Mouse (Mus musculus) lung, postnatal 0 days (tissue): ENCODE measurements around the gene Gfap. TPM values are rescaled to one million over a fixed set of nuclear protein-coding genes. Genes with fewer than 3 reads are reported as not detected.

Experiments
- ATAC-seq: fragments of 200-750 bp; cut with Nextera tagmentation; 2 replicates; pipeline ENCODE4 v1.8.0; 2017; ENCODE audit warnings: moderate library complexity
- DNase-seq: peaks from one replicate; pipeline ENCODE4 v3.0.0-alpha.2; 2016; ENCODE audit warnings: low spot score
- H3K27ac ChIP-seq: fragments of 300-500 bp; sonication (generic); 2 replicates; pipeline ENCODE4 v1.5.1; 2014; ENCODE audit warnings: antibody characterized with exemption, mild to moderate bottlenecking, low read length, mixed read lengths
- H3K27me3 ChIP-seq: fragments of 300-500 bp; sonication (generic); replicated peaks from 2 replicates; pipeline ENCODE4 v1.6.1; 2014; ENCODE audit warnings: low read length, mixed read lengths; ENCODE audit not compliant: insufficient read depth
- H3K36me3 ChIP-seq: fragments of 300-500 bp; sonication (generic); 2 replicates; pipeline ENCODE4 v1.6.1; 2014; ENCODE audit warnings: low read length, mixed read lengths; ENCODE audit not compliant: insufficient read depth
- H3K4me1 ChIP-seq: fragments of 300-500 bp; sonication (generic); 2 replicates; pipeline ENCODE4 v1.6.1; 2014; ENCODE audit warnings: antibody characterized with exemption, low read depth, low read length, mixed read lengths; ENCODE audit not compliant: insufficient read depth
- H3K4me2 ChIP-seq: fragments of 300-500 bp; sonication (generic); replicated peaks from 2 replicates; pipeline ENCODE4 v1.6.1; 2014; ENCODE audit warnings: low read depth, mild to moderate bottlenecking, low read length, moderate library complexity, mixed read lengths
- H3K4me3 ChIP-seq: fragments of 300-500 bp; sonication (generic); 2 replicates; pipeline ENCODE4 v1.5.1; 2014; ENCODE audit warnings: low read depth, low read length
- H3K9ac ChIP-seq: fragments of 300-500 bp; sonication (generic); replicated peaks from 2 replicates; pipeline ENCODE4 v1.6.1; 2014; ENCODE audit warnings: low read depth, mild to moderate bottlenecking
- H3K9me3 ChIP-seq: fragments of 300-500 bp; sonication (generic); 2 replicates; pipeline ENCODE4 v1.6.1; 2016; ENCODE audit warnings: low read length, mixed read lengths
- CTCF ChIP-seq: IDR thresholded peaks from 2 replicates; pipeline ENCODE4 v1.5.1; 2016; ENCODE audit warnings: antibody characterized with exemption, mild to moderate bottlenecking
- EP300 ChIP-seq: IDR thresholded peaks from 2 replicates; pipeline ENCODE4 v1.6.1; 2016; ENCODE audit warnings: antibody characterized with exemption, mild to moderate bottlenecking, control low read depth
- WGBS: fragments of 180-500 bp; shearing (Covaris S2); extraction: QIAGEN DNeasy Blood & Tissue Kit; methylation state at CpG from one replicate; pipeline ENCODE4 v1.1.7; 2014; 5-methylcytosine and 5-hydroxymethylcytosine counted together
- polyA plus RNA-seq: library from polyadenylated mRNA; unstranded; fragments of >200 nt; fragmentation: Nextera tagmentation; extraction: Ambion mirVana; gene quantifications from 2 replicates; pipeline ENCODE4 v1.2.1, GENCODE M21; 2015

Gene Gfap
- polyA plus RNA-seq, 1 experiment from 2014 or later, result 0.12 TPM

DNA sequence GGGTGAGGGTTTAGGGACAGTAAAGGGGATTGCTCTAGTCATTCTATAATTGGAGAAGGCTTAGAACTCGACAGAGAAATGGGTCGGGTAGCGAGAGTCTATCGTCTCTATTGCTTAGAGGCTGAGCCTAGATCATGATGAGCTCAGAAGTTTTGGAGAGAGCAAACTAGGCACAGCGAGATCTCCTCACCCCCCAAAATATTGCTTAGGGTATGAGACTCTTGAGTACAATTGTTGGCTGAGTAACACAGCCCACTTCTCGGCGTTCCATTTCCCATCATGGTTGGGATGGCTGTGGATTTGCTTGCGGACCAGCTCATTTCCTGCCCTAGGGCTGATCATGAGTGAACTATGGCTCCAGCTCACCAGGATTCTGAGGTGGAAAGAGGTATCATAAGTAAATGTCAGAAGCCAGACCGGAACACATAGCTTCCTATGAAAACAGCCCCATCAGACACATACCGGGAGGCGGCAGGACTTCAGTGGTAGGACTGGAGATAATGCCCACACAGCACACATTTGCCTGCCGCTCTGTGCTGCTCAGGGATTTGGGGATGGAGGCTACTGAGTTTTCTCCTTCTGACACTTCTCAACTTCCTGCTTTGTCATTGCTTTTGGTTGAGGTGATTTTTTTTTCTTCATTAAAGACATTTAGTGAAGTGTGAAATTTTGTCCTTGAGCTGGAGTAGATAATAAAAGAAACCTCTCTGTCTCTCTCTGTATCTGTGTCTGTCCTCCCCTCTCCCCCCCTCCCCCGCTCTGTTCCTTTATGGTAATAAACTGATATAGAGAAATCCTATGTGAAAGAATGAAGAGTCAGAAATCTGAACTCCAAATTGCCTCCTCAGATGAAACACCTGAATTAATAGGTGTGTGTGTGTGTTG is 19.2 kb downstream of the Gfap start:
- Histone ChIP-seq H3K27ac (no peak overlapping the region), H3K4me2 (peak overlapping the region; percentile 69), H3K9ac (0 out of 2 replicates have a peak overlapping the region, but pooled peaks have one; percentile 3), H3K4me3 (peak overlapping the region; percentile 72), H3K36me3 (0 out of 2 replicates have a peak, but pooled peaks cover 7% of the 10 kb centered on the region), H3K27me3 (no peaks in the 10 kb centered on the region), H3K9me3 (no peaks in the 10 kb centered on the region), H3K4me1 (no peaks in the 10 kb centered on the region)
- ATAC-seq, result no peak
- WGBS, result 14% methylated on average over 13 of the region's 13 CpGs
- DNase-seq, result no peak
- no peak for TF ChIP-seq EP300
- TF ChIP-seq CTCF, result no peak

DNA sequence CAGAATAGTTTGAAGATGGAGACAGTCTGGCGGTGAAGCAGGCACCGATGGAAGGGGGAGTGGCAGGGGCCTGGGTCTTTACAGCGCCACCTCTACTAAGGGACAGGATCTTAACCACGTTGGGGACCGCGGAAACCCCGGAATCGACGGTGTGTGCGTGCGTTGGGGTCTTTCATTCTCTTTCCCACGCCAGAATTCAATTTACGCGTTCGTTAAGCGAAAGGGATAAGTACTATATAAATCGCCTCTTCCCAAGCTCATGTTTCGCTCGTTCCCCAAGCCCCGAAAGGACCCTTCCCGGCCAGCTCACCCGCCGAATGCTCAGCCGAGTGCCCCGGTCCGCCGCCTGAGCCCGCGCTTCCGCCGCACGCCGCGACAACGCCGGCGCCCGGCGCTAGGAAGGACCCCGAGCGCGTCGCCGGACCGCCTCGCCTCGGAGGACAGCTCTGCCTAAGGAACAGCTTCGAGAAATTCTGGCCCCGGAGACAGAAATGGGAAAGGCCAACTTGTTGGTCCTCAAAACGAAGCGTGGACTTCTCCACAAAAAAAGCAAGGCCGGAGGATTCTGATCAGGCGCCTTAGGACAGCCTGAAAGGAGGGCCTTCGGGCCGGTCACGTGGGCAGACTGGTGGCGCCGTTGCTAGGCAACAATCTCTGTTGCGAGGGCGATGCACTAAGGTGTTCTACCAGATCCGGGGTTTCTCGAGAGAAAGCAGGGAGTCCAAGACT is 20.0 kb downstream of the Gfap start, which contains the start of the genes Eftud2 and Ccdc103:
Gene Eftud2 (minus strand): TSS at position 401 of the 729 bp plus-strand sequence.
Gene Ccdc103 (plus strand): TSS at position 620 of the 729 bp plus-strand sequence.
- ATAC-seq (peak; percentile 96), DNase-seq (peak; percentile 96)
- H3K9me3 ChIP-seq, result no peaks in the 10 kb centered on the region
- H3K27me3 ChIP-seq, result no peaks in the 10 kb centered on the region
- H3K9ac ChIP-seq, result peak within 1 kb of the TSS; percentile 71
- H3K36me3 ChIP-seq, result 0 out of 2 replicates have a peak, but pooled peaks cover 12% of the 10 kb centered on the region
- peak within 1 kb of the TSS; percentile 72 for H3K27ac ChIP-seq
- TF ChIP-seq EP300, result peak; percentile 90
- no peak for TF ChIP-seq CTCF
- H3K4me1 ChIP-seq, result no peaks in the 10 kb centered on the region
- WGBS, result under 1% methylated on average over 62 of the region's 62 CpGs
- H3K4me3 ChIP-seq, result peak within 1 kb of the TSS; percentile 72
- H3K4me2 ChIP-seq, result peak within 1 kb of the TSS; percentile 69

DNA sequence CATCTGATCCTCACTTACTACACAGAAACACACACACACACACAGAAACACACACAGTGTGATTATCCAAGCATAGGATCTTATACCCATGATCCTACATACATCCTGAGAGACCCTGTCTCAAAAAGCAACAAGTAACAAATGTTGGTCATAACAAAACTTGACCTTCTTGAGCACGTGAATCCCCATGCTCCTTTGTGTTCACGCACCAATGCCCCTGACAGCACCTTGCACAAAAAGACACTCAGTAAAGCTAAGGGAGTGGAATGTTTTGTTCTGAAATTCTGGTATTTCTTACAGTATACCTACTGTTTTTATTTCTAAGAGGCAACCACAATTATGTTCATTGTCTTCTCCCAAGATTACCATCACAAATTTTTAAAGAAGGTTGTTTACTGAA is 21.2 kb downstream of the Gfap start:
- TF ChIP-seq CTCF, result no peak
- WGBS, result 89% methylated on average over 2 of the region's 2 CpGs
- ATAC-seq, result no peak

DNA sequence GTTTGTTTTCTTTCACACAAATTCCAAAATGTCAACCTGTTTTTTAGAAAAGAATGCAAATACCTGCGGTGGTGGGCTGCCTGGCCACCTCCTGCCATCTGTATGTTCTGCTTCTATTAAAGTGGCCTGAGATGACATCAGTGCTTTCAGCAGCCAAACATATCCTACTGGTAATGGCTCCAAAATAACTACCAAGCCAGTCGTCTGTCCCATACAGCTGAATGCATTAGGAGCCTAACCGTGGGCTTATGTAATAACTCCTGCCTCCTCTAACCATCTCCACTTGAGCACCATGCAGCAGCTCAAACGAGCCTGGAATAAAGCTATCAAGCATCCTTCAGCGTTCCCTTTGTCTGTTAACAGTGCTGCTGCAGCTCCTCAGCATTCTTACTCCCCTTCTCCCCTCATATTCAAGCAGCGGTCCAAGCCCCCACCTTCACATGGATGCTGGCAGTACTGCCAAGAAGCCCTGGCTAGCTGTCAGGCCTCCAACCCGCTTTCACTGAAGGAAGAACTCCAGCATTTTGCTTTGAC is 25.8 kb downstream of the Gfap start:
- DNase-seq, result no peak
- H3K9ac ChIP-seq, result no peak overlapping the region
- no peaks in the 10 kb centered on the region for H3K9me3 ChIP-seq
- H3K4me3 ChIP-seq, result no peak overlapping the region
- H3K36me3 ChIP-seq, result peaks cover 22% of the 10 kb centered on the region; the same call in 1 of the 2 replicates
- no peak for TF ChIP-seq EP300
- TF ChIP-seq CTCF, result no peak
- H3K4me2 ChIP-seq, result no peak overlapping the region
- H3K27ac ChIP-seq, result no peak overlapping the region
- no peak for ATAC-seq
- no peaks in the 10 kb centered on the region for H3K27me3 ChIP-seq
- no peaks in the 10 kb centered on the region for H3K4me1 ChIP-seq
- WGBS, result 82% methylated on average over 7 of the region's 7 CpGs

More for the DNA sequence above, 21.2 kb downstream of the Gfap start:
- H3K4me2 ChIP-seq, result no peak overlapping the region
- H3K4me3 ChIP-seq, result no peak overlapping the region
- no peak overlapping the region for H3K27ac ChIP-seq
- H3K36me3 ChIP-seq, result 0 out of 2 replicates have a peak, but pooled peaks cover 13% of the 10 kb centered on the region
- no peak for DNase-seq
- H3K27me3 ChIP-seq, result no peaks in the 10 kb centered on the region
- no peak overlapping the region for H3K9ac ChIP-seq
- H3K9me3 ChIP-seq, result no peaks in the 10 kb centered on the region
- H3K4me1 ChIP-seq, result no peaks in the 10 kb centered on the region

DNA sequence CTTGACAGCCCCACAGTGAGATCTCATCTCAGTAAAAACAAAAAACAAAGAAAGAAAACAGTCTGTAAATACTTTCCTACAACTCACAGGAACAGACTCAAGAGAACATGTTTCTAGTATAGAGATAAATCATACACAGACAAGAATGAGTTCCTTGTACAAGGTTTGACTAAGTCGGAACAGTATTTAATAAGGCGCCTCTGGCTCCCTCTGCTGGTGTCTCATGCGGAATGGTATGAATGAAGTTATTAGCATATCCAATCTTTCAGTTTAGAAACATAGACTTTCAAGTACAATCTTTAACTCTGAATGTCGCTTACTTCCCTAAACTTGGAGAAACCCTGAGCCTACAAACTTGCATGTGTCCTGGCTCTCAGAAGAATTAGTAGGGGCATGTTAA is 36.4 kb downstream of the Gfap start:
- ATAC-seq (peak; percentile 38; the same call in 1 of the 2 replicates), DNase-seq (peak; percentile 84)
- no peak overlapping the region for H3K27ac ChIP-seq
- no peaks in the 10 kb centered on the region for H3K27me3 ChIP-seq
- no peaks in the 10 kb centered on the region for H3K9me3 ChIP-seq
- H3K4me1 ChIP-seq, result no peaks in the 10 kb centered on the region
- peaks cover 29% of the 10 kb centered on the region for H3K36me3 ChIP-seq
- no peak overlapping the region for H3K4me2 ChIP-seq
- WGBS, result 26% methylated on average over 4 of the region's 4 CpGs
- no peak for TF ChIP-seq EP300
- TF ChIP-seq CTCF, result peak; percentile 76
- no peak overlapping the region for H3K9ac ChIP-seq
- no peak overlapping the region for H3K4me3 ChIP-seq

DNA sequence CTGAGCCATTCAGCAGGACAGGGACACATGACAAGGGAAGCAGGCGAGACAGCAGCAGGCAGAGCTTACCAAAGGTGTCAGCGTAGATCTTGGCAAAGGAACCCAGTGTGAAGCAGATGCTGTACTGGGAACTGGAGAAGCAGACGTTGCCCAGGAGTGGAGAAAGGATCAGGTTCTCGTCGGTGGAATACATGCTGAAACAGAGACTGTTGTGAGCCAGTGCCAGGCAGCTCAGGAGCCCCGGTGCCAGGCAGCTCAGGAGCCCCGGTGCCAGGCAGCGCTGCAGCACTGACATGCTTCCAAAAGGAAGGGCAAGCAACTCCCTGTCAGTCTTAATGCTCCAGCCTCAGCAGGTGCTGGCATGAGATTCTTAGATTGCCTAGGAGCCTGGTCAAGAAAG is 40.8 kb downstream of the Gfap start:
- WGBS, result 96% methylated on average over 8 of the region's 8 CpGs
- no peak for TF ChIP-seq EP300
- TF ChIP-seq CTCF, result no peak
- Histone ChIP-seq H3K27ac (no peak overlapping the region), H3K36me3 (peaks cover 39% of the 10 kb centered on the region), H3K9ac (no peak overlapping the region), H3K4me1 (no peaks in the 10 kb centered on the region), H3K4me3 (no peak overlapping the region), H3K27me3 (no peaks in the 10 kb centered on the region), H3K4me2 (no peak overlapping the region), H3K9me3 (no peaks in the 10 kb centered on the region)
- DNase-seq (no peak), ATAC-seq (no peak)
